ENCODE assay signal across 8 mouse cellular contexts in the genomic region with DNA sequence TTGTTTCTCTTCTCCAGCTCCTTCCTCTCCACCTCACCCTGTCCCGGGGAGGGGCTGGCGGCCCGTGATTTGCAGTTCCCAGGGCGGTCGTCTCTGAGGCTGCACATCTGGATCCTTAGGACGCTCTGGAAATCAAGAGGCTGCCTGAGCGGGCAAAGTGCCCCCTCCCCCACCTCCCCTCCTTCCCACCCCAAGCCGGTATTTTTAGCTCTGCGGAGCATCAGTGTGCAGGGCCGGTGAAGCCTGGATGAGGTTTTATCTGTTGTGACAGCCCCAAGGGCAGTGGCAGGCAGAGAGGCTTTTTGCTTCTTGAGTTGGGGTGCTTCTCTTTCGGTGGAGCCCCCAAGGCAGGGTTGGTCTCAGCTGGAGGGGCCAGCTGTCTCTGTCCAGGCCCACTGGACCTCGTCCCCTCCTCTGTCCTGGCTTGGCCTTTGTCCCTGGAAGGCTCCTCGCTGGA. TPM values are rescaled to one million over a fixed set of nuclear protein-coding genes. Genes with fewer than 3 reads are reported as not detected.
DNase-seq lines count a peak whose midpoint lies in the region; ATAC-seq and TF ChIP-seq lines count a peak whose summit lies in the region.

No protein-coding gene starts in this region.

- H3K27ac ChIP-seq in lung, embryonic 14.5 days (ENCODE audit: low read depth) = peak overlapping the region; percentile 99
- peak overlapping the region; percentile 87 for H3K27ac ChIP-seq in hindbrain, embryonic 15.5 days (replicated peaks)
- no peak overlapping the region; the same call in 1 of the 2 replicates for H3K27ac ChIP-seq in cerebellum, adult 2 months (ENCODE audit: insufficient read depth, low read length)

- no peak for TF ChIP-seq CTCF in lung, embryonic 14.5 days (IDR thresholded peaks at IDR 0.05; ENCODE audit: low read depth)
- no peak for TF ChIP-seq CTCF in lung, adult 2 months (IDR thresholded peaks at IDR 0.05; ENCODE audit: insufficient read depth, low read length)
- no peak for TF ChIP-seq CTCF in cerebellum, adult 2 months (IDR thresholded peaks at IDR 0.05; ENCODE audit: borderline replicate concordance, insufficient read depth, low read depth, low read length)

- no peaks in the 10 kb centered on the region for H3K27me3 ChIP-seq in lung, embryonic 14.5 days (ENCODE audit: insufficient read depth, low read length)
- H3K27me3 ChIP-seq in hindbrain, embryonic 15.5 days = no peaks in the 10 kb centered on the region
- H3K27me3 ChIP-seq in cerebellum, adult 2 months (ENCODE audit: control insufficient read depth, insufficient read depth, low read length) = no peaks in the 10 kb centered on the region

- peak; percentile 90 for ATAC-seq in lung, embryonic 14.5 days (ENCODE audit: insufficient read depth)
- ATAC-seq in hindbrain, embryonic 15.5 days (ENCODE audit: low FRiP score, low read depth) = peak; percentile 42

- H3K36me3 ChIP-seq in lung, embryonic 14.5 days (ENCODE audit: insufficient read depth) = no peaks in the 10 kb centered on the region
- H3K36me3 ChIP-seq in hindbrain, embryonic 15.5 days = no peaks in the 10 kb centered on the region

- H3K4me2 ChIP-seq in lung, embryonic 14.5 days = peak overlapping the region; percentile 29; the same call in 1 of the 2 replicates
- H3K4me2 ChIP-seq in hindbrain, embryonic 15.5 days = peak overlapping the region; percentile 14; the same call in 1 of the 2 replicates

- DNase-seq in lung, embryonic 14.5 days = peak; percentile 92
- no peak for DNase-seq in lung, adult 2 months
- peak; percentile 57 for DNase-seq in gastrocnemius, postnatal 10 days
- DNase-seq in lung, postnatal 4 days = peak; percentile 63 to 85
- DNase-seq in spleen, postnatal 4 days (ENCODE audit: low spot score in 2 of 2) = no peak
- DNase-seq in cerebellum, adult 2 months = no peak
- no peak for DNase-seq in thymus, postnatal 4 days

- 2% methylated on average over 13 of the region's 13 CpGs for WGBS in lung, embryonic 14.5 days
- 35% methylated on average over 13 of the region's 13 CpGs for WGBS in lung, adult 2 months
- 5% methylated on average over 13 of the region's 13 CpGs for WGBS in hindbrain, embryonic 15.5 days
- WGBS in cerebellum, adult 2 months = 31% methylated on average over 13 of the region's 13 CpGs

- H3K4me3 ChIP-seq in lung, embryonic 14.5 days (ENCODE audit: low read depth, low read length) = no peak overlapping the region
- H3K4me3 ChIP-seq in lung, adult 2 months (replicated peaks; ENCODE audit: extremely low read depth, low read depth, low read length) = no peak overlapping the region
- H3K4me3 ChIP-seq in hindbrain, embryonic 15.5 days = no peak overlapping the region
- H3K4me3 ChIP-seq in cerebellum, adult 2 months (replicated peaks; ENCODE audit: insufficient read depth, low read depth, low read length) = no peak overlapping the region

- peak overlapping the region; percentile 50 for H3K9ac ChIP-seq in lung, embryonic 14.5 days
- peak overlapping the region; percentile 14 for H3K9ac ChIP-seq in hindbrain, embryonic 15.5 days

- no peaks in the 10 kb centered on the region for H3K9me3 ChIP-seq in lung, embryonic 14.5 days (ENCODE audit: low read depth, low read length)
- no peaks in the 10 kb centered on the region for H3K9me3 ChIP-seq in hindbrain, embryonic 15.5 days

- no peak for TF ChIP-seq POLR2A in lung, adult 2 months (IDR thresholded peaks at IDR 0.05; ENCODE audit: borderline replicate concordance, extremely low read depth, low read depth, low read length)
- TF ChIP-seq POLR2A in cerebellum, adult 2 months (IDR thresholded peaks at IDR 0.05; ENCODE audit: borderline replicate concordance, insufficient read depth, low read length) = no peak

- peaks cover 38% of the 10 kb centered on the region for H3K4me1 ChIP-seq in lung, embryonic 14.5 days (ENCODE audit: insufficient read depth)
- peaks cover 6% of the 10 kb centered on the region for H3K4me1 ChIP-seq in lung, adult 2 months (ENCODE audit: control insufficient read depth, insufficient read depth, low read length)
- H3K4me1 ChIP-seq in hindbrain, embryonic 15.5 days (replicated peaks) = peaks cover 79% of the 10 kb centered on the region
- H3K4me1 ChIP-seq in cerebellum, adult 2 months (ENCODE audit: control insufficient read depth, insufficient read depth, low read length) = peaks cover 17% of the 10 kb centered on the region

RNA-seq across cellular contexts. Expression of a gene that starts 57.8 kb away (rescaled TPM):
- polyA plus RNA-seq in lung, embryonic 14.5 days (2014; fragmentation: Nextera tagmentation; extraction: Ambion mirVana) = 0.95 and 1.5 TPM in 2 replicates
- 0.69 and 1.6 TPM in 2 replicates for polyA plus RNA-seq in lung, adult 2 months (2012; rRNA removed)
- 1 to 10 TPM; 5.3 to 5.9 TPM for total RNA-seq in gastrocnemius, postnatal 10 days (2021)
- 0.51 and 0.94 TPM in 2 replicates for polyA plus RNA-seq in hindbrain, embryonic 15.5 days (2015; fragmentation: Nextera tagmentation; extraction: Ambion mirVana)
- 3.2 and 3.7 TPM in 2 replicates for polyA plus RNA-seq in cerebellum, adult 2 months (2012; rRNA removed)

Comparison
In these comparisons a context has a peak if more than half of its experiments do, and no peak if none do; other contexts are left out.
1. DNase-seq: peak in lung, embryonic 14.5 days (single experiment), gastrocnemius, postnatal 10 days (single experiment) and lung, postnatal 4 days (2 of 2); none in lung, adult 2 months (single experiment), spleen, postnatal 4 days (0 of 2), cerebellum, adult 2 months (0 of 2) and thymus, postnatal 4 days (single experiment).